Mouse (Mus musculus): ENCODE measurements around the gene Gm9508. TPM values are rescaled to one million over a fixed set of nuclear protein-coding genes. Genes with fewer than 3 reads are reported as not detected.
"Not testable (repeated sequence)": the region's sequence is repeated elsewhere in the genome, so short reads cannot be mapped to it uniquely, and the experiment has no call there.

Gene Gm9508
- polyA plus RNA-seq, 1 experiment from 2014 or later = not detected

- Histone ChIP-seq H3K4me3 (replicated peaks) (no peak overlapping the region), H3K27ac (replicated peaks) (no peak overlapping the region), H3K27me3 (no peaks in the 10 kb centered on the region), H3K9ac (no peak overlapping the region), H3K4me2 (no peak overlapping the region), H3K9me3 (replicated peaks) (no peaks in the 10 kb centered on the region), H3K4me1 (replicated peaks) (no peaks in the 10 kb centered on the region), H3K36me3 (replicated peaks) (no peaks in the 10 kb centered on the region)
- ATAC-seq (ENCODE audit: insufficient read depth) = no peak
- 57% methylated on average over 3 of the region's 3 CpGs for WGBS (ENCODE audit: insufficient replicate concordance)
These were observed 12.8 kb upstream of the Gm9508 start for GRCm38 (mm10) chr10:77709831-77710230.

GRCm38 (mm10) chr10:77706326-77706725, 9.3 kb upstream of the Gm9508 start, which contains the start of gene Gm10272:
Gene Gm10272 (plus strand): TSS chr10:77706626.
- WGBS (ENCODE audit: insufficient replicate concordance) = 73% methylated on average over 1 of the region's 1 CpGs
- no peak for ATAC-seq (ENCODE audit: insufficient read depth)
- Histone ChIP-seq H3K9ac (no peak within 1 kb of the TSS), H3K4me2 (no peak within 1 kb of the TSS), H3K4me3 (replicated peaks) (no peak within 1 kb of the TSS), H3K36me3 (replicated peaks) (no peaks in the 10 kb centered on the region), H3K9me3 (replicated peaks) (no peaks in the 10 kb centered on the region), H3K27me3 (no peaks in the 10 kb centered on the region), H3K27ac (replicated peaks) (no peak within 1 kb of the TSS), H3K4me1 (replicated peaks) (no peaks in the 10 kb centered on the region)

GRCm38 (mm10) chr10:77690356-77690807, 6.7 kb downstream of the Gm9508 start, which contains the start of gene Gm19402:
Gene Gm19402 (minus strand): TSS chr10:77690757.
- H3K36me3 ChIP-seq (replicated peaks); H3K9me3 ChIP-seq (replicated peaks); ATAC-seq (ENCODE audit: insufficient read depth); H3K9ac ChIP-seq; H3K4me1 ChIP-seq (replicated peaks); H3K4me2 ChIP-seq; H3K27ac ChIP-seq (replicated peaks); H3K4me3 ChIP-seq (replicated peaks): not testable (repeated sequence)
- H3K27me3 ChIP-seq = peaks cover 43% of the 10 kb centered on the region
- 47% methylated on average over 3 of the region's 3 CpGs for WGBS (ENCODE audit: insufficient replicate concordance)

- peaks cover 74% of the 10 kb centered on the region for H3K27me3 ChIP-seq
- no peak for ATAC-seq (ENCODE audit: insufficient read depth)
- WGBS (ENCODE audit: insufficient replicate concordance) = 23% methylated on average over 10 of the region's 10 CpGs
- H3K4me3 ChIP-seq (replicated peaks) = no peak overlapping the region
- H3K9me3 ChIP-seq (replicated peaks) = no peaks in the 10 kb centered on the region
- H3K27ac ChIP-seq (replicated peaks) = no peak overlapping the region
- H3K4me1 ChIP-seq (replicated peaks) = no peaks in the 10 kb centered on the region
- no peak overlapping the region for H3K9ac ChIP-seq
- H3K4me2 ChIP-seq = no peak overlapping the region
- H3K36me3 ChIP-seq (replicated peaks) = no peaks in the 10 kb centered on the region
These were observed 10.0 kb downstream of the Gm9508 start for GRCm38 (mm10) chr10:77687021-77687420.

GRCm38 (mm10) chr10:77685895-77686664, 11.0 kb downstream of the Gm9508 start, which contains the start of gene Tspear:
Gene Tspear (plus strand): TSS chr10:77686569.
- Histone ChIP-seq H3K4me1 (replicated peaks) (no peaks in the 10 kb centered on the region), H3K9me3 (replicated peaks) (no peaks in the 10 kb centered on the region), H3K4me2 (no peak within 1 kb of the TSS), H3K27me3 (peaks cover 74% of the 10 kb centered on the region), H3K36me3 (replicated peaks) (no peaks in the 10 kb centered on the region), H3K9ac (no peak within 1 kb of the TSS), H3K27ac (replicated peaks) (no peak within 1 kb of the TSS), H3K4me3 (replicated peaks) (no peak within 1 kb of the TSS)
- WGBS (ENCODE audit: insufficient replicate concordance) = 5% methylated on average over 22 of the region's 22 CpGs
- no peak for ATAC-seq (ENCODE audit: insufficient read depth)

- Histone ChIP-seq H3K27me3 (peaks cover 90% of the 10 kb centered on the region), H3K36me3 (replicated peaks) (no peaks in the 10 kb centered on the region), H3K4me3 (replicated peaks) (no peak overlapping the region), H3K4me1 (replicated peaks) (no peaks in the 10 kb centered on the region), H3K9me3 (replicated peaks) (no peaks in the 10 kb centered on the region), H3K27ac (replicated peaks) (no peak overlapping the region), H3K4me2 (no peak overlapping the region), H3K9ac (no peak overlapping the region)
- WGBS (ENCODE audit: insufficient replicate concordance) = 31% methylated on average over 8 of the region's 8 CpGs
- no peak for ATAC-seq (ENCODE audit: insufficient read depth)
These were observed 12.9 kb downstream of the Gm9508 start for GRCm38 (mm10) chr10:77684181-77684580.

GRCm38 (mm10) chr10:77682994-77683393, 14.0 kb downstream of the Gm9508 start:
- Histone ChIP-seq H3K4me1 (replicated peaks) (no peaks in the 10 kb centered on the region), H3K9ac (no peak overlapping the region), H3K27me3 (peaks cover 90% of the 10 kb centered on the region), H3K4me3 (replicated peaks) (no peak overlapping the region), H3K4me2 (no peak overlapping the region), H3K27ac (replicated peaks) (no peak overlapping the region), H3K36me3 (replicated peaks) (no peaks in the 10 kb centered on the region), H3K9me3 (replicated peaks) (no peaks in the 10 kb centered on the region)
- WGBS (ENCODE audit: insufficient replicate concordance) = 52% methylated on average over 7 of the region's 7 CpGs
- ATAC-seq (ENCODE audit: insufficient read depth) = no peak

- 1% methylated on average over 35 of the region's 35 CpGs for WGBS (ENCODE audit: insufficient replicate concordance)
- no peak overlapping the region for H3K4me2 ChIP-seq
These were observed 19.5 kb downstream of the Gm9508 start for GRCm38 (mm10) chr10:77677562-77677961.

GRCm38 (mm10) chr10:77673765-77674164, 23.3 kb downstream of the Gm9508 start:
- H3K27me3 ChIP-seq = peaks cover 43% of the 10 kb centered on the region
- no peak for ATAC-seq (ENCODE audit: insufficient read depth)

More at GRCm38 (mm10) chr10:77677562-77677961, 19.5 kb downstream of the Gm9508 start:
- Histone ChIP-seq H3K27me3 (peaks cover 71% of the 10 kb centered on the region), H3K9ac (no peak overlapping the region), H3K9me3 (replicated peaks) (no peaks in the 10 kb centered on the region), H3K27ac (replicated peaks) (no peak overlapping the region), H3K4me3 (replicated peaks) (no peak overlapping the region), H3K4me1 (replicated peaks) (no peaks in the 10 kb centered on the region), H3K36me3 (replicated peaks) (no peaks in the 10 kb centered on the region)
- ATAC-seq (ENCODE audit: insufficient read depth) = no peak

GRCm38 (mm10) chr10:77671519-77671918, 25.5 kb downstream of the Gm9508 start:
- peak; percentile 85 for ATAC-seq (ENCODE audit: insufficient read depth)
- 12% methylated on average over 4 of the region's 4 CpGs for WGBS (ENCODE audit: insufficient replicate concordance)
- H3K4me2 ChIP-seq = peak overlapping the region; percentile 2; the same call in 1 of the 2 replicates

More at GRCm38 (mm10) chr10:77673765-77674164, 23.3 kb downstream of the Gm9508 start:
- Histone ChIP-seq H3K4me1 (replicated peaks) (peaks cover 14% of the 10 kb centered on the region), H3K9me3 (replicated peaks) (no peaks in the 10 kb centered on the region), H3K4me3 (replicated peaks) (no peak overlapping the region), H3K9ac (no peak overlapping the region), H3K36me3 (replicated peaks) (no peaks in the 10 kb centered on the region), H3K4me2 (no peak overlapping the region), H3K27ac (replicated peaks) (no peak overlapping the region)
- 57% methylated on average over 13 of the region's 13 CpGs for WGBS (ENCODE audit: insufficient replicate concordance)

GRCm38 (mm10) chr10:77670710-77671109, 26.3 kb downstream of the Gm9508 start:
- no peak overlapping the region for H3K27ac ChIP-seq (replicated peaks)
- ATAC-seq (ENCODE audit: insufficient read depth) = no peak
- WGBS (ENCODE audit: insufficient replicate concordance) = 71% methylated on average over 4 of the region's 4 CpGs
- no peak overlapping the region for H3K4me2 ChIP-seq
- H3K4me1 ChIP-seq (replicated peaks) = peaks cover 14% of the 10 kb centered on the region
- no peak overlapping the region for H3K4me3 ChIP-seq (replicated peaks)
- H3K27me3 ChIP-seq = peaks cover 22% of the 10 kb centered on the region
- no peaks in the 10 kb centered on the region for H3K9me3 ChIP-seq (replicated peaks)
- H3K9ac ChIP-seq = no peak overlapping the region
- no peaks in the 10 kb centered on the region for H3K36me3 ChIP-seq (replicated peaks)

More at GRCm38 (mm10) chr10:77671519-77671918, 25.5 kb downstream of the Gm9508 start:
- Histone ChIP-seq H3K9ac (no peak overlapping the region), H3K4me3 (replicated peaks) (no peak overlapping the region), H3K9me3 (replicated peaks) (no peaks in the 10 kb centered on the region), H3K36me3 (replicated peaks) (no peaks in the 10 kb centered on the region), H3K4me1 (replicated peaks) (peaks cover 14% of the 10 kb centered on the region), H3K27me3 (peaks cover 25% of the 10 kb centered on the region), H3K27ac (replicated peaks) (no peak overlapping the region)

Data from liver, embryonic 15.5 days (tissue).